Mouse (Mus musculus): ENCODE results near the gene Zfp574. TPM values are rescaled to one million over a fixed set of nuclear protein-coding genes. Genes with fewer than 3 reads are reported as not detected.
A peak's percentile ranks its signal among the peaks of the same experiment; 100 is the strongest.

Gene Zfp574
- polyA plus RNA-seq, 1 experiment = 11.3 TPM

DNA sequence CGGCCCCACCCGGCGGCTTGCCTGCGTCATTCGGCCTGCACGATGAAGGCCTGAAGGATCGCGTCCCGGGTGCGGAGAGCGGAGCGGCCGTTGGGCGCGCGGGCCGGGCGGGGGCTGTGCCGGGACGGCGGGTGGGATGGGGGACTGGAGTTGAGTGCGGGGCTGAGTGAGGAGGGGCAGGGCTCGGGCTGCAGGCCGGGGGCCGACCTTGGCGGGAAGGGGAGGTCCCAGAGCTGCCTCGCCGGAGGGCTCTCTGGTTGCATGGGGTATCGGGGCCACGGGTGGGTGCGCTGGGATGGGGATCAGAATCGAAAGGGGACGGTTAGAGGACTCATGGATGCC lies 5.0 kb downstream of the Zfp574 start:
- TF ChIP-seq POLR2A (IDR thresholded peaks at IDR 0.05; ENCODE audit: borderline replicate concordance, control insufficient read depth, low read depth, low read length) (no peak), CTCF (IDR thresholded peaks at IDR 0.05; ENCODE audit: control insufficient read depth, insufficient read depth, low read length) (no peak)

DNA sequence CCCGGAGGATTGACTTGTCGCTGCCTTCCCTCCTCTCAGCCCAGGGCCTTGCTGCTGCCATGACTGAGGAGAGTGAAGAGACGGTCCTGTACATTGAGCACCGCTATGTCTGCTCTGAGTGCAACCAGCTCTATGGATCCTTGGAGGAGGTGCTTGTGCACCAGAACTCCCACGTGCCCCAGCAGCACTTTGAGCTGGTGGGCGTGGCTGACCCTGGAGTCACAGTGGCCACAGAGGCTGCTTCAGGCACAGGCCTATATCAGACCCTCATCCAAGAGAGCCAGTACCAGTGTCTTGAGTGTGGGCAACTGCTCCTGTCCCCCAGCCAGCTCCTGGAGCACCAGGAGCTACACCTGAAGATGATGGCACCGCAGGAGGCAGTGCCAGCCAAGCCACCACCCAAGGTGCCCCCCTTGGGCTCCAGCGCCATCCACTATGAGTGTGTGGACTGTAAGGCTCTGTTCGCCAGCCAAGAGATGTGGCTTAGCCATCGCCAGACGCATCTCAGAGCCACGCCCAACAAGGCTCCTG lies 7.2 kb downstream of the Zfp574 start:
- H3K27ac ChIP-seq (ENCODE audit: control insufficient read depth, insufficient read depth, low read depth, low read length, poor library complexity) = no peak overlapping the region; the same call in 1 of the 2 replicates
- no peak for TF ChIP-seq CTCF (IDR thresholded peaks at IDR 0.05; ENCODE audit: control insufficient read depth, insufficient read depth, low read length)
- H3K4me3 ChIP-seq (replicated peaks; ENCODE audit: control insufficient read depth, low read depth, low read length) = no peak overlapping the region
- peaks cover 4% of the 10 kb centered on the region; the same call in 1 of the 2 replicates for H3K4me1 ChIP-seq (ENCODE audit: control insufficient read depth, insufficient read depth, low read length)
- WGBS = 80% methylated on average over 12 of the region's 12 CpGs

More for the DNA sequence above, 5.0 kb downstream of the Zfp574 start:
- under 1% methylated on average over 33 of the region's 33 CpGs for WGBS
- Histone ChIP-seq H3K4me3 (replicated peaks; ENCODE audit: control insufficient read depth, low read depth, low read length) (peak overlapping the region; percentile 72), H3K4me1 (ENCODE audit: control insufficient read depth, insufficient read depth, low read length) (peaks cover 2% of the 10 kb centered on the region; the same call in 1 of the 2 replicates), H3K27ac (ENCODE audit: control insufficient read depth, insufficient read depth, low read depth, low read length, poor library complexity) (peak overlapping the region; percentile 75)

DNA sequence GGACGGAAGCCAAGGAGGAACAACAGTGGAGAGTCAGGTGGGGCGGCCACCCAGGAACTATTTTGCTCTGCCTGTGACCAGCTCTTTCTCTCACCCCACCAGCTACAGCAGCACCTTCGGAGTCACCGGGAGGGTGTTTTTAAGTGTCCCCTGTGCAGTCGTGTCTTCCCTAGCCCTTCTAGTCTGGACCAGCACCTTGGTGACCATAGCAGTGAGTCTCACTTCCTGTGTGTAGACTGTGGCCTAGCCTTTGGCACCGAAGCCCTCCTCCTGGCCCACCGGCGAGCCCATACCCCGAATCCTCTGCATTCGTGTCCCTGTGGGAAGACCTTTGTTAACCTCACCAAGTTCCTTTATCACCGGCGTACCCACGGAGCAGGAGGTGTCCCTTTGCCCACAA lies 8.1 kb downstream of the Zfp574 start:
- Histone ChIP-seq H3K4me1 (ENCODE audit: control insufficient read depth, insufficient read depth, low read length) (peaks cover 6% of the 10 kb centered on the region; the same call in 1 of the 2 replicates), H3K27ac (ENCODE audit: control insufficient read depth, insufficient read depth, low read depth, low read length, poor library complexity) (no peak overlapping the region), H3K4me3 (replicated peaks; ENCODE audit: control insufficient read depth, low read depth, low read length) (no peak overlapping the region)
- 90% methylated on average over 13 of the region's 13 CpGs for WGBS
- TF ChIP-seq POLR2A (IDR thresholded peaks at IDR 0.05; ENCODE audit: borderline replicate concordance, control insufficient read depth, low read depth, low read length) (no peak), CTCF (IDR thresholded peaks at IDR 0.05; ENCODE audit: control insufficient read depth, insufficient read depth, low read length) (no peak)

DNA sequence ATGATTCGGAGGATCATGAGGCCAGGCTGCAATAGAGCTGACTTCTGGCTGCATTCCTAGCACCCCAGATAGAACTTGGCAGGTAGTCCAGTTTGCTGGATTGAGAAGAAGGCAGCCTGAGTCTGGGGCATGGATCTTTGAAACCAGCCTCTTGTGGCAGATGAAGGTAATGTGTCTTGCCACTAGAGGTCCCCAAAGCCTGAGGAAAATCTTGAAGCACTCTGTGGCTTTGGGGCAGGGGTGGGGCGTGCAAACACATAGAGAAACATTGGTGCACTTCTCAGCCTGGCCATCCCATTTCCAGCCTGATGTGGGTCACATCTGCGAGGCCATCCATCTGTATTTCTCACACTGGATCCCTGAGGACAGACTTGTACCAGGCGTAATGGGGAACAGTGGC lies 10.1 kb downstream of the Zfp574 start:
- H3K4me1 ChIP-seq (ENCODE audit: control insufficient read depth, insufficient read depth, low read length) = peaks cover 6% of the 10 kb centered on the region; the same call in 1 of the 2 replicates
- no peak overlapping the region for H3K27ac ChIP-seq (ENCODE audit: control insufficient read depth, insufficient read depth, low read depth, low read length, poor library complexity)
- H3K4me3 ChIP-seq (replicated peaks; ENCODE audit: control insufficient read depth, low read depth, low read length) = no peak overlapping the region
- TF ChIP-seq CTCF (IDR thresholded peaks at IDR 0.05; ENCODE audit: control insufficient read depth, insufficient read depth, low read length) (peak; percentile 55), POLR2A (IDR thresholded peaks at IDR 0.05; ENCODE audit: borderline replicate concordance, control insufficient read depth, low read depth, low read length) (no peak)
- 52% methylated on average over 4 of the region's 4 CpGs for WGBS

DNA sequence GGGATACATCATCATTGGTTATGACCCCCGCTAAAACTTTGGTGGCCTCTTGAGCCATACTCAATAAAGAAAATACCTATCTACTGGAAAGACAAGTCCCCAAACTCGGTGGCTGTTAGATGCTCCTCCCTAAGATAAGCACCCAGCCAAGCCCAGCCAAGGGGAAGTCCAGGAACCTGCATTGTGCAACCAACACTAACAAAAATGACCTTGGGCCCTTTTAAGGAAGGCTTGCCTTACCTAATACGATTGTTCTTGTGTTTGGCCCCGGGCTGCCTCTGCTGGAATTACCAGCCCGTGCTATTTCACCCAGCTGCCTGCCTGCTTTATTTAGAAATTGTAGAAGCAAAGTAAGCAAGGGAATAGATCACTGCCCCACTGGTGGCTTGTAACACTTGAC lies 12.3 kb downstream of the Zfp574 start:
- 27% methylated on average over 5 of the region's 5 CpGs for WGBS
- peaks cover 4% of the 10 kb centered on the region; the same call in 1 of the 2 replicates for H3K4me1 ChIP-seq (ENCODE audit: control insufficient read depth, insufficient read depth, low read length)

DNA sequence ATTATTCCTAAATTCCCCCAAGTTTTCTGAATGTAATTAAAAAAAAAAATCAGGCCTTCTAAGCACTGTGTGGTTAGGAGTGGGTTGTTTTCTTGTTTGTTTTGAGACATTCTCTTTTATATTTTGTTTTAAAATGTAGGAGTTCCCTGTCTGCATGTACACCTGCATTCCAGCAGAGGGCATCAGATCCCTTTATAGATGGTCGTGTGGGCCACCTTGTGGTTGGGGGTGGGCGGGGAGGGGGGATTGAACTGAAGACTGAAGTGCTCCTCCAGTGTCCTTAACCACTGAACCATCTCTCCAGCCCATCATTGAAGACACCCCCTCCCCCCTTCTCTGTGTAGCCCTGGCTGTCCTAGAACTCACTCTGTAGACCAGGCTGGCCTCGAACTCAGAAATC lies 14.3 kb downstream of the Zfp574 start:
- no peak overlapping the region for H3K27ac ChIP-seq (ENCODE audit: control insufficient read depth, insufficient read depth, low read depth, low read length, poor library complexity)
- no peak overlapping the region for H3K4me3 ChIP-seq (replicated peaks; ENCODE audit: control insufficient read depth, low read depth, low read length)
- H3K4me1 ChIP-seq (ENCODE audit: control insufficient read depth, insufficient read depth, low read length) = peaks cover 4% of the 10 kb centered on the region; the same call in 1 of the 2 replicates
- 36% methylated on average over 3 of the region's 3 CpGs for WGBS
- TF ChIP-seq CTCF (IDR thresholded peaks at IDR 0.05; ENCODE audit: control insufficient read depth, insufficient read depth, low read length) (no peak), POLR2A (IDR thresholded peaks at IDR 0.05; ENCODE audit: borderline replicate concordance, control insufficient read depth, low read depth, low read length) (no peak)

More for the DNA sequence above, 12.3 kb downstream of the Zfp574 start:
- Histone ChIP-seq H3K4me3 (replicated peaks; ENCODE audit: control insufficient read depth, low read depth, low read length) (no peak overlapping the region), H3K27ac (ENCODE audit: control insufficient read depth, insufficient read depth, low read depth, low read length, poor library complexity) (peak overlapping the region; percentile 24; the same call in 1 of the 2 replicates)
- TF ChIP-seq CTCF (IDR thresholded peaks at IDR 0.05; ENCODE audit: control insufficient read depth, insufficient read depth, low read length) = no peak
- TF ChIP-seq POLR2A (IDR thresholded peaks at IDR 0.05; ENCODE audit: borderline replicate concordance, control insufficient read depth, low read depth, low read length) = no peak

DNA sequence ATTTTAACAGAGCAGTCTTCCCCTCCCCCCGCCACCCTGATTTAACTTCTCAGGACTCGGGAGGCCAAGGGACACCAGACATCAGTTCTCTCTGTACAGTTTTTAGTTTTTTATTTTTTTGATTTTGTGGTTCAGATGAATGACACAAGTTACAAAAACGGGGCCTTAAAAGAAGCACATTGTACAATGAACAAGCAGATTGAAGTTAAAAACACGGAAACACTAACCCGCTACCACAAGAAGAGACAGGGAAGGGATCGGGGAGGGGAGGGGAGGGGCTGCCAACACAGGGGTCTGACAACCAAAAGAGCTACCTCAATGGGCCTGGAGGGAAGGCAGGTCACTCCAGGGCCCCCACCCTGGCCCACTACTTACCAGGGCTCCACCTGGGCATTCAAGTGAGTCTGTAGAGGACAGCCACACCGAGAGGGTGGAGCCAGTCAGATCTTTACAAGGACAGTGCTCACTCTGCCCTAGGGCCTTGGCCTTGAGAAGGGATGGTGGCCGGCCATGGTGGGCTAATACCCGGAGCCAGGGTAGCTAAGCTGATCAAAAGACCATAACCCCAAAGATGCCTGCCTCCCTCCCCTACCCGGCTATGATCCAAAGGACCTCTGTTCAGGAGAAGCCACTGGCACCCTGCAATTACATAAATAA lies 15.0 kb downstream of the Zfp574 start:
- H3K27ac ChIP-seq (ENCODE audit: control insufficient read depth, insufficient read depth, low read depth, low read length, poor library complexity) = no peak overlapping the region
- 39% methylated on average over 10 of the region's 10 CpGs for WGBS
- peaks cover 4% of the 10 kb centered on the region; the same call in 1 of the 2 replicates for H3K4me1 ChIP-seq (ENCODE audit: control insufficient read depth, insufficient read depth, low read length)
- TF ChIP-seq POLR2A (IDR thresholded peaks at IDR 0.05; ENCODE audit: borderline replicate concordance, control insufficient read depth, low read depth, low read length) (no peak), CTCF (IDR thresholded peaks at IDR 0.05; ENCODE audit: control insufficient read depth, insufficient read depth, low read length) (no peak)
- no peak overlapping the region for H3K4me3 ChIP-seq (replicated peaks; ENCODE audit: control insufficient read depth, low read depth, low read length)

DNA sequence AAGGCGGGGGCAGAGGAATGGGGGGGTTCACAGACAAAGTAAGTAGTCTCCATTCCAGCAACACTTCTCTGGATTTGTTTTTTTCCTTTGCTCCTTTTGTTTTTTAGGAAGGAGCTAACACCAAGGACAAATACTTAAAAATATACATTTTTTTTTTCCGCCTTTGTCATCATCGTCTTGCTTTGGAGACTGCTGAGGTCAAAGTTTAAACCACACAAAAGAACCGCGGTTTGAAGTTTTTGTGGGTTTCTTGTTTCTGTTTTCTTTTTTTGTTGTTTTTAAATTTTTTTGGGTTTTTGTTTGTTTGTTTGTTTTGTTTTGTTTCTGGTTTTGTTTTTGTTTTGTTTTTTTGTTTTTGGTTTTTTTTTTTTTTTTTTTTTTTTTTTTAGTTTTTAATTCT lies 15.6 kb downstream of the Zfp574 start:
- Histone ChIP-seq H3K4me3 (replicated peaks; ENCODE audit: control insufficient read depth, low read depth, low read length) (no peak overlapping the region), H3K4me1 (ENCODE audit: control insufficient read depth, insufficient read depth, low read length) (peaks cover 4% of the 10 kb centered on the region; the same call in 1 of the 2 replicates), H3K27ac (ENCODE audit: control insufficient read depth, insufficient read depth, low read depth, low read length, poor library complexity) (no peak overlapping the region)
- WGBS = 20% methylated on average over 5 of the region's 5 CpGs
- TF ChIP-seq POLR2A (IDR thresholded peaks at IDR 0.05; ENCODE audit: borderline replicate concordance, control insufficient read depth, low read depth, low read length) = no peak
- no peak for TF ChIP-seq CTCF (IDR thresholded peaks at IDR 0.05; ENCODE audit: control insufficient read depth, insufficient read depth, low read length)

Data from bone marrow, adult 2 months (tissue).